Mouse (Mus musculus) forebrain, embryonic 10.5 days (tissue): ENCODE measurements around the gene Tbl1xr1. TPM values are rescaled to one million over a fixed set of nuclear protein-coding genes. Genes with fewer than 3 reads are reported as not detected.

Source experiments
- DNase-seq: peaks from one replicate; pipeline ENCODE4 v3.0.0-alpha.2; 2017; ENCODE audit warnings: low spot score; ENCODE audit errors: extremely low spot score
- H3K27ac ChIP-seq: fragments of 300-500 bp; sonication (generic); 2 replicates; pipeline ENCODE4 v1.5.1; 2016; ENCODE audit warnings: mild to moderate bottlenecking
- H3K27me3 ChIP-seq: fragments of 300-500 bp; sonication (generic); 2 replicates; pipeline ENCODE4 v1.6.1; 2016; ENCODE audit warnings: mild to moderate bottlenecking; ENCODE audit not compliant: poor library complexity, severe bottlenecking
- H3K36me3 ChIP-seq: fragments of 300-500 bp; sonication (generic); replicated peaks from 2 replicates; pipeline ENCODE4 v1.6.1; 2016; ENCODE audit warnings: mild to moderate bottlenecking, moderate library complexity
- H3K4me1 ChIP-seq: fragments of 300-500 bp; sonication (generic); 2 replicates; pipeline ENCODE4 v1.6.1; 2016
- H3K4me3 ChIP-seq: fragments of 300-500 bp; sonication (generic); 2 replicates; pipeline ENCODE4 v1.5.1; 2016; ENCODE audit warnings: mild to moderate bottlenecking, moderate library complexity
- H3K9me3 ChIP-seq: fragments of 300-500 bp; sonication (generic); 2 replicates; pipeline ENCODE4 v1.6.1; 2016; ENCODE audit warnings: mild to moderate bottlenecking, moderate library complexity
- WGBS: fragments of 180-500 bp; shearing (Covaris S2); methylation state at CpG from one replicate; pipeline ENCODE4 v1.1.7; 2016; 5-methylcytosine and 5-hydroxymethylcytosine counted together
- polyA plus RNA-seq: library from polyadenylated mRNA; unstranded; fragments of >200 nt; fragmentation: Nextera tagmentation; extraction: Ambion mirVana; gene quantifications from 2 replicates; pipeline ENCODE4 v1.2.1, GENCODE M21; 2016

The Tbl1xr1 gene
- polyA plus RNA-seq, 1 experiment from 2014 or later, result 30.7 TPM

DNA sequence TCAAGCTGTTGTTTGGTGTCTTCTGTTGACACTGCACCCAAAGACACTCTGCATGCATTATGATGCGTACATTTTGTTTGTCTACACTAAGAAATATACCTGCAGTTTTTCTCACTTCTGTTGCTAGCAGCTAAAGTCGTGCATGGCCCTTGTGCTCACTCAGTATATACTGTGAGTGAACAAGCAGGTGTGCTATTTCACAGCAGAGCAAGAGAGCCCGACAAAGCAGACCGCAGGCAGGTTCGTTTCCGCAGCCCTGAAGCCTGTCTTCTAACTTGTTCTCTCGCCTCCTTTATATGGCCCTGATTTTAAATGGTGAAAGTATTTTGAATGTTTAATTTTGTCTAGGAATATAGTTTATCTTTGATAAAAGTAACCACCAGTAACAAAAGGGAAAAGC, 57.2 kb downstream of the Tbl1xr1 start:
- H3K27ac ChIP-seq, result no peak overlapping the region
- 94% methylated on average over 7 of the region's 7 CpGs for WGBS
- H3K36me3 ChIP-seq, result peaks cover 13% of the 10 kb centered on the region
- no peaks in the 10 kb centered on the region for H3K9me3 ChIP-seq
- no peak overlapping the region for H3K4me3 ChIP-seq
- H3K4me1 ChIP-seq, result no peaks in the 10 kb centered on the region
- no peak for DNase-seq
- no peaks in the 10 kb centered on the region for H3K27me3 ChIP-seq

- H3K27ac ChIP-seq, result no peak overlapping the region
- DNase-seq, result no peak
- H3K4me3 ChIP-seq, result no peak overlapping the region
- H3K36me3 ChIP-seq, result peaks cover 5% of the 10 kb centered on the region; the same call in 1 of the 2 replicates
- 94% methylated on average over 9 of the region's 9 CpGs for WGBS
- H3K9me3 ChIP-seq, result no peaks in the 10 kb centered on the region
- peaks cover 10% of the 10 kb centered on the region for H3K4me1 ChIP-seq
- H3K27me3 ChIP-seq, result no peaks in the 10 kb centered on the region
Measured at GRCm38 (mm10) chr3:22137793-22138579, 61.5 kb downstream of the Tbl1xr1 start.

DNA sequence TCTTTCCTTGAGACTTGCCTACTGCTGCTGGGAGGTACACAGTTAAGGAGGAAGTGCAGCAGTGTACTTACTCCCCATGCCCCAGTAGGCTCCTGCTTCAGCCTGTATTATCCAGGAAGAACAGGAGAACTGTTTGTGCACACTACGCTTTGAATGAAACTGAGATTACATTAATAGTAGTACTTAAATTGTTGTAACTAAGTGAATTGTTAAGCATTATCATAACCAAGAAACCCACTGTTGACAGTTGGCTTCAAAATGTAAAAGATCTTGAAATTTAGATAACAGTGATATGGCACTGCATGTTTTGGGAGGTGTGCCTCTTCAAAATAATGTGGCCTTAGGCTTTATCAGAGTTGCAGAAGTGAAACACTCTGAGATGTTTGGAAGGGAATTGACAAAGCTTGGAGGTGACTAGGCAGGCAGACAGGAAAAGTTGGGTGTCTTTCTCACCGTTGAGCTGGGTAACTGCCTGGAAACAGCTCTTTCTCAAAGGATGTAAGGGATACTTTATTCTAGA, 62.2 kb downstream of the Tbl1xr1 start:
- peaks cover 5% of the 10 kb centered on the region; the same call in 1 of the 2 replicates for H3K36me3 ChIP-seq
- no peak overlapping the region for H3K27ac ChIP-seq
- no peaks in the 10 kb centered on the region for H3K27me3 ChIP-seq
- WGBS, result 85% methylated on average over 2 of the region's 2 CpGs
- H3K4me3 ChIP-seq, result no peak overlapping the region
- DNase-seq, result no peak
- H3K4me1 ChIP-seq, result peaks cover 10% of the 10 kb centered on the region
- H3K9me3 ChIP-seq, result no peaks in the 10 kb centered on the region

- H3K36me3 ChIP-seq, result no peaks in the 10 kb centered on the region
- peaks cover 10% of the 10 kb centered on the region for H3K4me1 ChIP-seq
- 85% methylated on average over 3 of the region's 3 CpGs for WGBS
- H3K9me3 ChIP-seq, result no peaks in the 10 kb centered on the region
- H3K27ac ChIP-seq, result no peak overlapping the region
- no peak overlapping the region for H3K4me3 ChIP-seq
- no peak for DNase-seq
- H3K27me3 ChIP-seq, result no peaks in the 10 kb centered on the region
Measured at GRCm38 (mm10) chr3:22140111-22140658, 63.7 kb downstream of the Tbl1xr1 start.

DNA sequence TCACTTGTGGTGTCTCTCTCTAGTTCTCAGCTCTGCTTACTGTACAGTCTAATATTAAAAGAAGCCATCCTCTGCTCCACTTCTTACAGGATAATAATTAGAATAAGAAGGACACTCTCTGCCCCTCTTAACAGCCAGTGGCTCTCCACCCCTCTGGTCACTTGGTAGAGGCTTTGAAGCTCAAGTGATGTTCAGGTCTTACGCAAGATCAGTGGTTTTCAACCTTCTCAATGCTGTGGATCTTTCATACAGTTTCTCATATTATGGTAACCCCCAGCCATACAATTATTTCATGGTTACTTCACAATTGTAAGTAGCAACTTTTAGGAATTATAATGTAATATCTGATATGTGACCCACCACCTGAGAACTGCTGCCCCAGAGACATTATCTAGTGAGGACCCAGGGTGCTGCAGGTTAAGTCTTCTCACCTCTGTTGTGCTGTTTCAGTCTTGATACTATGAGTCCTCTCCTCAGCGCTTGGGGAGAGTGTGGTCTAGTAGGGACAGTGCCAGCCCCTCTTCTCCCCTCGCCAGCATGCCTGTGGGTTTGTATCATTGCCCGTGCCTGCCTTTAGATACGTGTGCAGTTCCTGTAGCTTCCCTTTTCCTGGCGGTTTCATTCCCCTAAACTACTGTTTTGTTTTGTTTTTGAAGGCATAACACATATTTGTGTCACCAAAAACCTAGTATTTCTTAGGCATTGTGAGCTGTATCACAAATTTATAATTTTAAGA, 65.7 kb downstream of the Tbl1xr1 start:
- WGBS, result 86% methylated on average over 6 of the region's 6 CpGs

DNA sequence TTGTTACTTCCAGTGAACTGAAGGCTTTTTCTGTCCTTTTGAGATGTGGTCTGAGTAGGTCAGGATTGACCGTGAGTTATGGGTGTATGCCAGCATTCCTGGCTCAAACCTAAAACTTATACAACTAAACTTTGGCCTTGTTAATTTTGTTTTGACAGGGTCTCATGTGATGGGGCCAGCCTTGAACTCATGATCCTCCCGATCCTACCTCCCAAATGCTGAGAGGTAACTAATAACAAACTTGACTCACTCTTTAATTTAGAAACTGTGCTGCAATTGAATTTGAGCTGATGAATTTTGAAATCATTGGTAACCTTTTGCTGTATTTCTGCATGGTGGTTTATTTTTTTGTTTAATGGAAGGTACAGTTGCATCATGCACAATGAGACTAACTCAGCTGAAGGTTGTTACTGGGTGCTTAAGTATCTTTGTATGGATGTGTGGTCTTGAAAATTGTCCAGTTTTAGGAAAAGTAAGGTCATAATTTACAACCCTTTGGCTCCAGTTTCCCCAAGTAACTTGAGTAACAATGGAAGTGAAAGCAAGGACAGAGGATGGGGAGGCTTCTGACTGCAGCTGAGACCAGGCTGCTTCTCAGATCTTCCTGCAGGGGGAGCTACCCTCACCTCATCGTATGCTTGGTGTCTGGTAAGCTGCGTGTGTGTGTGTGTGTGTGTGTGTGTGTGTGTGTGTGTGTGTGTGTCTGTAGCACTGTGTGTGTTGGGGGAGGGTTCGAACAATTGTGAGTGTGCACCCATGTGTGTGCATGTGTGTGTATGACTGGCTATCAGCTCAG, 66.6 kb downstream of the Tbl1xr1 start:
- Histone ChIP-seq H3K27ac (no peak overlapping the region), H3K9me3 (no peaks in the 10 kb centered on the region), H3K36me3 (peaks cover under 1% of the 10 kb centered on the region; the same call in 1 of the 2 replicates), H3K27me3 (no peaks in the 10 kb centered on the region), H3K4me1 (peaks cover 10% of the 10 kb centered on the region), H3K4me3 (no peak overlapping the region)
- 83% methylated on average over 5 of the region's 5 CpGs for WGBS
- DNase-seq, result no peak

More for the DNA sequence above, 65.7 kb downstream of the Tbl1xr1 start:
- DNase-seq, result no peak
- no peak overlapping the region for H3K4me3 ChIP-seq
- H3K4me1 ChIP-seq, result peaks cover 10% of the 10 kb centered on the region
- H3K36me3 ChIP-seq, result no peaks in the 10 kb centered on the region; the same call in 1 of the 2 replicates
- no peaks in the 10 kb centered on the region for H3K9me3 ChIP-seq
- H3K27ac ChIP-seq, result no peak overlapping the region
- no peaks in the 10 kb centered on the region for H3K27me3 ChIP-seq

DNA sequence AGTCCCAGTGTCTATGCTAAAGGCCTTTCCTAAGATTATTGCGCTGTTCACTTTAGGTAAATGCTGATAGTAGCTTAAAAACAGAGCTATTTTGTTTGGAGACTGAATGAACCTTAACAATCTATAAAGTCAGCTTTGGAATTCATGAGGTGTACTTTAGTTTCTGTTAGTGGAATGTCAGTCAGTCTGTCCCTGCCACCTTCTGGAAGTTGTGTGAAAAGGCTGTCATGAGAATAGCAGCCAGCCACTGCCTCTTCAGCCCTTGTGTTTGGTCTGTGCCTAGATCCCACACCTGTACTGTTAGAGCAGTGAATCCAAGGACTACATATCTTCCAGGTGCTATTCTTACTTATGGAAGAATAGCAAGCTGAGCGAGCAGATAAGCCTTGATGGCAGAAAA, 67.8 kb downstream of the Tbl1xr1 start:
- H3K9me3 ChIP-seq, result no peaks in the 10 kb centered on the region
- H3K27ac ChIP-seq, result no peak overlapping the region
- WGBS, result 93% methylated on average over 2 of the region's 2 CpGs
- H3K4me3 ChIP-seq, result no peak overlapping the region
- peaks cover 10% of the 10 kb centered on the region for H3K4me1 ChIP-seq
- H3K36me3 ChIP-seq, result peaks cover 8% of the 10 kb centered on the region
- H3K27me3 ChIP-seq, result no peaks in the 10 kb centered on the region
- DNase-seq, result no peak

DNA sequence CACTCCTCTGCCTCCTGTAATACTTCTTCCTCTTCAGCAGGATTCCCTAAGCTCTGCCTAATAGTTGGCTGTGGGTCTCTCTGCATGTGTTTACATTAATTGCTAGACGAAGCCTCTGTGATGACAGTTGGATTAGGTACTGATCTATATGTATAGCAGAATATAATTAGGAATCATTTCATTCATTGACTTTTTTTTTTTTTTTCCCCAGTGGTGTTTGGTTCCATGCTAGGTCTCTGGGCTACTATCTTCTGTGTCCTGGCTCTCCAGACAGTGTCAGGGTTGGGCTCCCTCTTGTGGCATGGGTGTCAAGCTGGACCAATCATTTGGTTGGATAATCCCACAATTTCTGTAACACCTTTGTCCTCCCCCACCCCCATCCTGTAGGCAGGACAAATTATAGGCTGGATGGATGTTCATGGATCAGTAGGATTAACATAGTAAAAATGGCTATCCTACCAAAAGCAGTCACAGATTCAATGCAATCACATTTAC, 71.0 kb downstream of the Tbl1xr1 start:
- WGBS, result 92% methylated on average over 1 of the region's 1 CpGs

GRCm38 (mm10) chr3:22148306-22148932, 72.0 kb downstream of the Tbl1xr1 start:
- Histone ChIP-seq H3K9me3 (no peaks in the 10 kb centered on the region), H3K27ac (no peak overlapping the region), H3K4me1 (no peaks in the 10 kb centered on the region), H3K27me3 (no peaks in the 10 kb centered on the region), H3K36me3 (peaks cover 29% of the 10 kb centered on the region), H3K4me3 (no peak overlapping the region)
- 94% methylated on average over 6 of the region's 6 CpGs for WGBS
- DNase-seq, result no peak

More for the DNA sequence above, 71.0 kb downstream of the Tbl1xr1 start:
- Histone ChIP-seq H3K27me3 (no peaks in the 10 kb centered on the region), H3K27ac (no peak overlapping the region), H3K9me3 (no peaks in the 10 kb centered on the region), H3K4me3 (no peak overlapping the region), H3K36me3 (peaks cover 27% of the 10 kb centered on the region), H3K4me1 (no peaks in the 10 kb centered on the region)
- no peak for DNase-seq

- H3K9me3 ChIP-seq, result peaks cover 1% of the 10 kb centered on the region; the same call in 1 of the 2 replicates
- no peak overlapping the region for H3K27ac ChIP-seq
- H3K4me1 ChIP-seq, result no peaks in the 10 kb centered on the region
- DNase-seq, result no peak
- 91% methylated on average over 5 of the region's 5 CpGs for WGBS
- no peaks in the 10 kb centered on the region for H3K27me3 ChIP-seq
- H3K4me3 ChIP-seq, result no peak overlapping the region
- H3K36me3 ChIP-seq, result peaks cover 34% of the 10 kb centered on the region
Measured at GRCm38 (mm10) chr3:22150872-22151530, 74.5 kb downstream of the Tbl1xr1 start.

DNA sequence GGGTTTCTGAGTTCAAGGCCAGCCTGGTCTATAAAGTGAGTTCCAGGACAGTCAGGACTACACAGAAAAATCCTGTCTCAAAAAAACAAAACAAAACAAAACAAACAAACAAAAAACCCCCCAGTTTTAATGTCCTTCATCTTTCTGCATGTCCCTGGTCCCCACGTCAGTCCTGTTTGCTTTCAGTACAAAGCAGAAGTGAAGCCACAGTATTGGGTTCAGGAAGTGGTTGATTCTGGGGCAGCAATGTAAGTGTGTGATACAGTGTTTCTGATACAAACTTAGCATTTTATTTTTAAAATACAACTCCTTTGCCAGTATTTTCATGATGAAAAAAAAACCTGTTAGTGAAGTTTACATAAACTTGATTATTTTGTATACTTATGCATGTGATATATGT, 76.3 kb downstream of the Tbl1xr1 start:
- Histone ChIP-seq H3K9me3 (peaks cover 18% of the 10 kb centered on the region), H3K4me1 (no peaks in the 10 kb centered on the region), H3K36me3 (peaks cover 45% of the 10 kb centered on the region), H3K27me3 (no peaks in the 10 kb centered on the region), H3K27ac (no peak overlapping the region), H3K4me3 (no peak overlapping the region)
- 91% methylated on average over 1 of the region's 1 CpGs for WGBS
- no peak for DNase-seq
